Mouse (Mus musculus) ES-E14 (cell line): ENCODE measurements around the gene Aplnr.

Experiments
- CHD2 ChIP-seq: IDR thresholded peaks from 2 replicates; pipeline ENCODE4 v1.6.1; 2014; ENCODE audit warnings: mild to moderate bottlenecking, low read depth, low read length, inconsistent platforms
- HCFC1 ChIP-seq: IDR thresholded peaks from 2 replicates; pipeline ENCODE4 v1.6.1; 2012; ENCODE audit warnings: low read length, inconsistent platforms, borderline replicate concordance; ENCODE audit not compliant: insufficient read depth
- ZC3H11A ChIP-seq: IDR thresholded peaks from 2 replicates; pipeline ENCODE4 v1.6.1; 2012; ENCODE audit warnings: low read depth, mild to moderate bottlenecking, inconsistent platforms, low read length, borderline replicate concordance
- ZNF384 ChIP-seq: IDR thresholded peaks from 2 replicates; pipeline ENCODE4 v1.6.1; 2012; ENCODE audit warnings: low read depth, low read length, inconsistent platforms

GRCm38 (mm10) chr2:85088716-85089646 is 47.0 kb upstream of the Aplnr start:
- TF ChIP-seq ZNF384 (no peak), HCFC1 (no peak), CHD2 (no peak), ZC3H11A (no peak)
